Mouse (Mus musculus): Measurements from ENCODE around the gene Lamc1. TPM values are rescaled to one million over a fixed set of nuclear protein-coding genes. Genes with fewer than 3 reads are reported as not detected.

The Lamc1 gene
- polyA plus RNA-seq, 1 experiment: 13.0 TPM

- Histone ChIP-seq H3K4me1 (ENCODE audit: control insufficient read depth, insufficient read depth, insufficient read length) (peaks cover 2% of the 10 kb centered on the region), H3K4me3 (ENCODE audit: extremely low read depth, insufficient read depth, insufficient read length) (no peak overlapping the region), H3K27me3 (ENCODE audit: control insufficient read depth, insufficient read depth, low read length) (no peaks in the 10 kb centered on the region), H3K27ac (ENCODE audit: insufficient read depth, low read length) (no peak overlapping the region), H3K36me3 (ENCODE audit: control insufficient read depth, insufficient read depth, low read length) (no peaks in the 10 kb centered on the region)
- DNase-seq (ENCODE audit: low read depth in 1 of 2, low spot score in 2 of 2): no peak
- 7% methylated on average over 3 of the region's 3 CpGs for WGBS
- TF ChIP-seq POLR2A (IDR thresholded peaks at IDR 0.05; ENCODE audit: low read depth, low read length) (no peak), CTCF (IDR thresholded peaks at IDR 0.05; ENCODE audit: extremely low read depth, insufficient read depth, insufficient read length, insufficient replicate concordance) (no peak)
Observed at GRCm38 (mm10) chr1:153197316-153197850, 135.2 kb downstream of the Lamc1 start.

- 91% methylated on average over 6 of the region's 6 CpGs for whole genome bisulfite sequencing
- H3K27me3 ChIP-seq (ENCODE audit: control insufficient read depth, insufficient read depth, low read length): no peaks in the 10 kb centered on the region
- no peak for TF ChIP-seq CTCF (IDR thresholded peaks at IDR 0.05; ENCODE audit: extremely low read depth, insufficient read depth, insufficient read length, insufficient replicate concordance)
- no peak for TF ChIP-seq POLR2A (IDR thresholded peaks at IDR 0.05; ENCODE audit: low read depth, low read length)
Observed at GRCm38 (mm10) chr1:153192945-153193344, 139.6 kb downstream of the Lamc1 start.

GRCm38 (mm10) chr1:153192379-153192778, 140.2 kb downstream of the Lamc1 start:
- 95% methylated on average over 4 of the region's 4 CpGs for WGBS
- H3K27me3 ChIP-seq (ENCODE audit: control insufficient read depth, insufficient read depth, low read length): no peaks in the 10 kb centered on the region
- no peak for DNase-seq (ENCODE audit: low read depth in 1 of 2, low spot score in 2 of 2)

More at GRCm38 (mm10) chr1:153192945-153193344, 139.6 kb downstream of the Lamc1 start:
- peaks cover 2% of the 10 kb centered on the region for H3K4me1 ChIP-seq (ENCODE audit: control insufficient read depth, insufficient read depth, insufficient read length)
- no peak overlapping the region for H3K27ac ChIP-seq (ENCODE audit: insufficient read depth, low read length)
- DNase-seq (ENCODE audit: low read depth in 1 of 2, low spot score in 2 of 2): no peak
- no peak overlapping the region for H3K4me3 ChIP-seq (ENCODE audit: extremely low read depth, insufficient read depth, insufficient read length)
- no peaks in the 10 kb centered on the region for H3K36me3 ChIP-seq (ENCODE audit: control insufficient read depth, insufficient read depth, low read length)

GRCm38 (mm10) chr1:153191943-153192329, 140.7 kb downstream of the Lamc1 start:
- DNase-seq (ENCODE audit: low read depth in 1 of 2, low spot score in 2 of 2): no peak
- TF ChIP-seq POLR2A (IDR thresholded peaks at IDR 0.05; ENCODE audit: low read depth, low read length): no peak
- TF ChIP-seq CTCF (IDR thresholded peaks at IDR 0.05; ENCODE audit: extremely low read depth, insufficient read depth, insufficient read length, insufficient replicate concordance): no peak

More at GRCm38 (mm10) chr1:153192379-153192778, 140.2 kb downstream of the Lamc1 start:
- no peak for TF ChIP-seq POLR2A (IDR thresholded peaks at IDR 0.05; ENCODE audit: low read depth, low read length)
- Histone ChIP-seq H3K36me3 (ENCODE audit: control insufficient read depth, insufficient read depth, low read length) (no peaks in the 10 kb centered on the region), H3K27ac (ENCODE audit: insufficient read depth, low read length) (no peak overlapping the region), H3K4me3 (ENCODE audit: extremely low read depth, insufficient read depth, insufficient read length) (no peak overlapping the region), H3K4me1 (ENCODE audit: control insufficient read depth, insufficient read depth, insufficient read length) (peaks cover 2% of the 10 kb centered on the region)

GRCm38 (mm10) chr1:153191237-153191942, 141.2 kb downstream of the Lamc1 start:
- TF ChIP-seq POLR2A (IDR thresholded peaks at IDR 0.05; ENCODE audit: low read depth, low read length) (no peak), CTCF (IDR thresholded peaks at IDR 0.05; ENCODE audit: extremely low read depth, insufficient read depth, insufficient read length, insufficient replicate concordance) (no peak)
- Histone ChIP-seq H3K27me3 (ENCODE audit: control insufficient read depth, insufficient read depth, low read length) (peaks cover 2% of the 10 kb centered on the region), H3K27ac (ENCODE audit: insufficient read depth, low read length) (no peak overlapping the region), H3K36me3 (ENCODE audit: control insufficient read depth, insufficient read depth, low read length) (no peaks in the 10 kb centered on the region), H3K4me1 (ENCODE audit: control insufficient read depth, insufficient read depth, insufficient read length) (no peaks in the 10 kb centered on the region), H3K4me3 (ENCODE audit: extremely low read depth, insufficient read depth, insufficient read length) (no peak overlapping the region)
- WGBS: 84% methylated on average over 15 of the region's 15 CpGs
- DNase-seq (ENCODE audit: low read depth in 1 of 2, low spot score in 2 of 2): no peak

More at GRCm38 (mm10) chr1:153191943-153192329, 140.7 kb downstream of the Lamc1 start:
- H3K4me3 ChIP-seq (ENCODE audit: extremely low read depth, insufficient read depth, insufficient read length): no peak overlapping the region
- H3K36me3 ChIP-seq (ENCODE audit: control insufficient read depth, insufficient read depth, low read length): no peaks in the 10 kb centered on the region
- no peak overlapping the region for H3K27ac ChIP-seq (ENCODE audit: insufficient read depth, low read length)
- 31% methylated on average over 5 of the region's 5 CpGs for WGBS
- H3K4me1 ChIP-seq (ENCODE audit: control insufficient read depth, insufficient read depth, insufficient read length): no peaks in the 10 kb centered on the region
- no peaks in the 10 kb centered on the region; the same call in 1 of the 2 replicates for H3K27me3 ChIP-seq (ENCODE audit: control insufficient read depth, insufficient read depth, low read length)

GRCm38 (mm10) chr1:153188081-153188480, 144.5 kb downstream of the Lamc1 start:
- H3K4me3 ChIP-seq (ENCODE audit: extremely low read depth, insufficient read depth, insufficient read length): no peak overlapping the region
- H3K36me3 ChIP-seq (ENCODE audit: control insufficient read depth, insufficient read depth, low read length): no peaks in the 10 kb centered on the region
- peaks cover 6% of the 10 kb centered on the region for H3K4me1 ChIP-seq (ENCODE audit: control insufficient read depth, insufficient read depth, insufficient read length)
- H3K27me3 ChIP-seq (ENCODE audit: control insufficient read depth, insufficient read depth, low read length): peaks cover 8% of the 10 kb centered on the region
- no peak overlapping the region for H3K27ac ChIP-seq (ENCODE audit: insufficient read depth, low read length)
- WGBS: 82% methylated on average over 3 of the region's 3 CpGs
- no peak for DNase-seq (ENCODE audit: low read depth in 1 of 2, low spot score in 2 of 2)
- TF ChIP-seq POLR2A (IDR thresholded peaks at IDR 0.05; ENCODE audit: low read depth, low read length): no peak
- no peak for TF ChIP-seq CTCF (IDR thresholded peaks at IDR 0.05; ENCODE audit: extremely low read depth, insufficient read depth, insufficient read length, insufficient replicate concordance)

Measured in spleen, adult 2 months (tissue).